8 mouse cellular contexts compared by ENCODE assay signal in genomic region chr5:74197541-74198330, GRCm38 (mm10). TPM values are rescaled to one million over a fixed set of nuclear protein-coding genes. Genes with fewer than 3 reads are reported as not detected.
A peak's percentile ranks its signal among the peaks of the same experiment; 100 is the strongest.
DNase-seq lines count a peak whose midpoint lies in the region; ATAC-seq and TF ChIP-seq lines count a peak whose summit lies in the region.

No protein-coding gene starts in this region.

- peak; percentile 24 for DNase-seq in adrenal gland, postnatal 10 days
- no peak for DNase-seq in adrenal gland, postnatal 14 days
- peak; percentile 59 for DNase-seq in lung, postnatal 10 days
- no peak for DNase-seq in lung, adult 18-20 months
- peak; percentile 53 for DNase-seq in hindbrain, postnatal 0 days (ENCODE audit: low spot score)
- DNase-seq in spleen, postnatal 4 days (ENCODE audit: low spot score in 2 of 2), result no peak
- no peak for DNase-seq in ovary, postnatal 10 days (ENCODE audit: low spot score)

- H3K4me2 ChIP-seq in hindbrain, postnatal 0 days (ENCODE audit: low read depth, low read length), result peak overlapping the region; percentile 93
- H3K4me2 ChIP-seq in stomach, embryonic 15.5 days, result peak overlapping the region; percentile 98

- no peaks in the 10 kb centered on the region for H3K27me3 ChIP-seq in hindbrain, postnatal 0 days (ENCODE audit: insufficient read depth, low read length)
- no peaks in the 10 kb centered on the region for H3K27me3 ChIP-seq in stomach, embryonic 15.5 days (replicated peaks)

- H3K27ac ChIP-seq in hindbrain, postnatal 0 days, result no peak overlapping the region
- H3K27ac ChIP-seq in stomach, embryonic 15.5 days, result peak overlapping the region; percentile 51; the same call in 1 of the 2 replicates

- 45% methylated on average over 22 of the region's 22 CpGs for WGBS in hindbrain, postnatal 0 days
- 68% methylated on average over 22 of the region's 22 CpGs for WGBS in stomach, embryonic 15.5 days

- no peaks in the 10 kb centered on the region for H3K9me3 ChIP-seq in hindbrain, postnatal 0 days (ENCODE audit: low read length)
- H3K9me3 ChIP-seq in stomach, embryonic 15.5 days, result no peaks in the 10 kb centered on the region

- H3K4me1 ChIP-seq in hindbrain, postnatal 0 days (ENCODE audit: insufficient read depth, low read length), result no peaks in the 10 kb centered on the region; the same call in 1 of the 2 replicates
- H3K4me1 ChIP-seq in stomach, embryonic 15.5 days, result peaks cover 36% of the 10 kb centered on the region

- no peaks in the 10 kb centered on the region for H3K36me3 ChIP-seq in hindbrain, postnatal 0 days (ENCODE audit: insufficient read depth, low read length)
- H3K36me3 ChIP-seq in stomach, embryonic 15.5 days, result 0 out of 2 replicates have a peak, but pooled peaks cover 5% of the 10 kb centered on the region

- ATAC-seq in hindbrain, postnatal 0 days, result no peak
- ATAC-seq in stomach, embryonic 15.5 days (ENCODE audit: insufficient read depth, low FRiP score, low read depth), result no peak

- H3K4me3 ChIP-seq in hindbrain, postnatal 0 days (ENCODE audit: low read length), result no peak overlapping the region; the same call in 1 of the 2 replicates
- peak overlapping the region; percentile 97 for H3K4me3 ChIP-seq in stomach, embryonic 15.5 days (replicated peaks)

- H3K9ac ChIP-seq in hindbrain, postnatal 0 days (replicated peaks; ENCODE audit: low read length), result no peak overlapping the region
- no peak overlapping the region for H3K9ac ChIP-seq in stomach, embryonic 15.5 days

- no peak for TF ChIP-seq CTCF in hindbrain, postnatal 0 days (IDR thresholded peaks at IDR 0.05; ENCODE audit: low read depth)

RNA-seq across cellular contexts. Expression of gene Rasl11b, which starts 2.6 kb away (rescaled TPM):
- total RNA-seq in adrenal gland, postnatal 10 days (2021), result 10 to 100 TPM; 15.7 to 18.6 TPM
- 16.0 and 17.8 TPM in 2 replicates for total RNA-seq in adrenal gland, postnatal 14 days (2021)
- total RNA-seq in hindbrain, postnatal 0 days (2014; rRNA removed), result 5.9 and 7.2 TPM in 2 replicates
- polyA plus RNA-seq in hindbrain, postnatal 0 days (2015; fragmentation: Nextera tagmentation; extraction: Ambion mirVana), result 16.7 and 17.1 TPM in 2 replicates
- 47.9 and 50.3 TPM in 2 replicates for polyA plus RNA-seq in stomach, embryonic 15.5 days (2015; fragmentation: Nextera tagmentation; extraction: Ambion mirVana)

Comparison
In these comparisons a context has a peak if more than half of its experiments do, and no peak if none do; other contexts are left out.
1. DNase-seq: peak in adrenal gland, postnatal 10 days (single experiment), lung, postnatal 10 days (single experiment) and hindbrain, postnatal 0 days (single experiment); none in adrenal gland, postnatal 14 days (single experiment), lung, adult 18-20 months (0 of 2), spleen, postnatal 4 days (0 of 2) and ovary, postnatal 10 days (single experiment).